Mouse (Mus musculus): ENCODE data around the gene Lix1l.
"Not testable (repeated sequence)": the region's sequence is repeated elsewhere in the genome, so short reads cannot be mapped to it uniquely, and the experiment has no call there.

Gene Lix1l

DNA sequence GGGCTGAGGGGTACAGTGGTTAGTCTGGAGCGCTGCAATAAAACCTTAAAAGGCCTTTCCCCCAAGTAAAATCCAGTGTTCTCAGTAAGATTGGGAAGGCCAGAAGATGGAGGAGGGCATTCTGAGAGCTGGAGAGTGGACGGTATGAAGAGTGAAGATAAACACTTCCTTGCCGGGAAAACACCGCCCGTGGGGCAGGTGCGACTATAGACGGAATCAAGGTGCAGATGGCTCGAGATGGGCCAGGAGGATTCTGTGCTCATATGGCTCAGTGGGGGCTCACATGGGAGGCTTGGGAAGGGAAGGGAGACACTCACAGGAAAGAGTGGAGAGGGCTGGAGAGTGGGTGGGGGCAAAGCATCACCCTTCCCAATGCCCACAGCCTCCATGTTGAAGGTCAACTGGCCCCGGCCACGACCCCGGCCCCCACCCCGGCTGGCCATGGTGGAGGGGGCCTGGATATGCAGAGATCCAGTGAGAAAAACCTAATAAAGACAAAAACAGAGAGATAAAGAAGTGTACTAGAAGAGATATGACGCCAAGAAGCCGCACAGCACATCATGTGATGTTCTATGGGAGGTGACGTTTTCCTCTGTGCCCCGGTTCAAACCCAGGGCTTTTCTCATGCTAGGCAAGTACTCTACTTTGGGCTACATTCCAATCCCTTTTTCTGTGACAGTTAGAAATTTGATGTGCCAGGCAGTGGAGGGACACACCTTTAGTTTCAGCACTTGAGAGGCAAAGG is 19.0 kb upstream of the Lix1l start:
- no peak for DNase-seq (ENCODE audit: low read depth, low spot score)

DNA sequence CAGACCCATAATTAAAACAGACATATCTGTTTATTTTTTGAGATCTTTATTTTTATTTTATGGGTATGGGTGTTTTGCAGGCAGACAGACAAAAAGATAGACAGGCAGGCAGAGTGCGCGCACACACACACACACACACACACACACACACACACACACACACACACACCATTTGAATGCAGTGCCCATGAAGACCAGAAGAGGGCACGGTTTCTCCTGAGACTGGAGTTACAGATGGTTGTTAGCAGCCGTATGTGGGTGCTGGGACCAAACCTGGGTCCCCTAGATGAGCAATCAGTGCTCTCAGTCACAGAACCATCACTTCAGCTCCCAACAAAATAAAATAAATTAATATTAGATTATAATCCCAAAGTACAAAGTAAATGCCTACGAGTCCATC is 17.6 kb upstream of the Lix1l start:
- no peak for DNase-seq (ENCODE audit: low read depth, low spot score)

DNA sequence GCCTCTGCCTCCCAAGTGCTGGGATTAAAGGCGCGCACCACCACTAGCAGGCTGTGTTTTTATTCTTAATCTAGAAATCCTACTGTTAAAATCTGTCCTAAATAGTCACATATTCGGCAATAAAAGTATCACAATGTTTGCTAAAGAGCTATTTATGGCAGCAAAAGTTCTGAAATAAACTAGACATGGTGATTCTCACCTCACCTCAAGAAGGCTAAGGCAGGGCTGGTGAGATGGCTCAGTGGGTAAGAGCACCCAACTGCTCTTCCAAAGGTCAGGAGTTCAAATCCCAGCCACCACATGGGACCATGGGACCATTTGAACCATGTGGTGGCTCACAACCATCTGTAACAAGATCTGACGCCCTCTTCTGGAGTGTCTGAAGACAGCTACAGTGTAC is 10.3 kb upstream of the Lix1l start:
- no peak for DNase-seq (ENCODE audit: low read depth, low spot score)

DNA sequence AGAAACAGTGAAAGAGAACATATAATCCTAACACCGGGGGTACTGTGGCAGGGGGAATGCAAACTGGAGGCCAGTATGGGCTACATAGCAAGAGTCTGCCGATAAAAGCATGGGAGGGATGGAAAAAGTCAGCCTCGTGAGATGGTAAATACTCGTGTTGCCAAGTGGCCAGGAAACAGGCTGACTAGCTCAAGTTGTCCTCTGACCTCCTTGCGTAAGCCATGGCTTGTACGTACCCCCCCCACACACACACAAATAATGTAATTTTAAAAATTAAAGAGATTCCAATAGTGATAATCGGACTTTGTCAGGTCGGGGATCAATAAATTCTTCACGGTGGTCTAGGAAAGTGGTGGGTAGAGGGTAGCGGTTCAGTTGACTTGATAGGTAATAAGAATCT is 7.6 kb upstream of the Lix1l start:
- peak; percentile 58 for DNase-seq (ENCODE audit: low read depth, low spot score)

DNA sequence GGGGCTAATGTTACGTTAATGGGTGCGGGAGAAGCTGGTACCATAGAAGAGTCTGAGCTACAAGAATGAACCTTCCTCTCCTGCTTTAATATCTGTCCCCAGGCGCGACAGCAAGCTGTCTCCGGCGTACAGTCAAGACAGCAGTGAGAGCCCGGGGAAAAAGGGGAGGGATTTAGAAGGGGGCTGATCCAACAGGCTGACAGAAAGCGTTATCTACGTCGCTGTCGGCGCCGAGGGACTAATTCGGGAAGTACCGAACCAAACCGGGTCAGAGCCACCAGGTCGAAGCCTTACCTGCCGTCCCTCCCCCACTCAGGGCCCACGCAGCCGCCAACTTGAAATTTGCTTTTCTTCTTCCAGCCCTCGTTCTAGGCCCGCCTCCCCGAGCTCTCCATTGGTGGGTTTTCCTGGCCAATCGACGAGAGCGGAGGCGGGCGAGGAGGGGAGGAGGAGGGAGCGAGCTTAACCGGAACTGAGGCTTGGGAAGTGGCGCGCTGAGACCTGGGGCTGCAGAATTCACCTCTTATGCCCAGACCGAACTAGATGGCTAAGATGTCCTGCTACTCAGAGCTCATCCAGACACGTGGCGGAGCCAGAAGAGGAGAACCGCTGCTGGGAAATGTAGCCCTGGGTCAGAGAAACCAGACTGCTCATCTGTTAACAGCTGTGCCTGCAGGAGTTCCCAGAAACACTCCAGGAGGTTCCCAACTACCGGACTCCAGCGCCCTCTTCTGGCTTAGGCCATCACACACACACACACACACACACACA is 7.0 kb upstream of the Lix1l start, which contains the start of gene Polr3gl:
Gene Polr3gl, minus strand, starts transcription at position 392 of the 771 bp plus-strand sequence.
- peak; percentile 94 for DNase-seq (ENCODE audit: low read depth, low spot score)

DNA sequence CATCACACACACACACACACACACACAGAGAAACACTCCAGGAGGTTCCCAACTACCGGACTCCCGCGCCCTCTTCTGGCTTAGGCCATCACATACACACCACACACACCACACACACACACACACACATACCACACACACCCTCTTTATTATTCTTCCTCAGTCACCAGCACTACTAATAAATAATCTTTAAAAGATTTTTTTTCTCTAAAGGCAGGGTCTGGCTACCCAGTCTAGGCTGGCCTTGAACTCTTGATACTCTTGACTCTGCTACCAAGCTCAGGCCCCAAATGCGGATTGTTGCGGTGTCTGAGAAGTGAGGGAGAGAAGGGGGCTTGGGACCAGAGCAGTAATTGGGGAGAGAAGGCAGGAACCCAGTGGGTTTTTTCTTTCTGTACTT is 6.1 kb upstream of the Lix1l start:
- no peak for DNase-seq (ENCODE audit: low read depth, low spot score)

DNA sequence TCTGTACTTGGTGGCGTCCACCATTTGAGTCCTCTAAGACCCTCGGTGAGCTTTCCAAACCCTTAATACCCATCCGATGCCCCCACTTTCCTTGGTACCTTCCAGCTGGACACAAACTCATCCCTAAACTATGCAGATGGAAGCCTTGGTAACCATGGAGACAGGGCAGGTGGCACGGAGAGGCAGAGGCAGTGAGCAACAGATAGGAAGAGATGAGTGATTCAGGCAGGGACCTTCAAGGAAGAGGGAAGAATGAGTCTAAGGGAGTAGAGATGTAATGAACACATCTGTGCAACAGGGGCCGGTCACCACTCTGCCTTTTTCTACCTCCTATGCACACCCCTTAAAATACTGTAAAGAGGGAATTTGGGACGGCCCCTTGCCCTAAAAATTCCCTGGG is 5.3 kb upstream of the Lix1l start:
- peak; percentile 52 for DNase-seq (ENCODE audit: low read depth, low spot score)

DNA sequence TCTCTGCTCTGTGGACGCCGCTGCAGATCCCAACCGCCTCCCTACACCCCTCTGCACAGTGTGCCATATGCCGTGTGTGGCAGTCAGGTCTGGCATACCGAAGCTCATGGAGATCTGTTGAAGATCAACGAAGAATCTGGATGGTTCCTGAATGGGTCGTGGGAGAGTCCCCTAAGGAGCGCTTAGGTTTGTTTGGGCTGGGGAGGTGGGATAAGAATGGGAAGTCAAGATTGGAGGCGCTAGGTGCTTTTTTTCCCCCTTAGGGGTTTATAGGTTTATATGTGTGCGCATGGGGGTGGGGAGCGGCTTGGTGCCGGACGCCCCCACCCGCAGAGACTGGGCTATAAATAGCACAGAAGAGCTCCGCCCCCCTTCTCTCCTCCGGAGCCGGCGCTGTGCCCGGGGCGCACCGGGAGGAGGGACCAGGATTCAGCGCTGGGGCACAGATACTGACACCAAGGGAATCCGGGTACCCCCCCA is 4.7 kb upstream of the Lix1l start, which contains the start of gene Ankrd34a:
Gene Ankrd34a, plus strand, starts transcription at position 409 of the 480 bp plus-strand sequence.
- DNase-seq (ENCODE audit: low read depth, low spot score), result peak; percentile 34

DNA sequence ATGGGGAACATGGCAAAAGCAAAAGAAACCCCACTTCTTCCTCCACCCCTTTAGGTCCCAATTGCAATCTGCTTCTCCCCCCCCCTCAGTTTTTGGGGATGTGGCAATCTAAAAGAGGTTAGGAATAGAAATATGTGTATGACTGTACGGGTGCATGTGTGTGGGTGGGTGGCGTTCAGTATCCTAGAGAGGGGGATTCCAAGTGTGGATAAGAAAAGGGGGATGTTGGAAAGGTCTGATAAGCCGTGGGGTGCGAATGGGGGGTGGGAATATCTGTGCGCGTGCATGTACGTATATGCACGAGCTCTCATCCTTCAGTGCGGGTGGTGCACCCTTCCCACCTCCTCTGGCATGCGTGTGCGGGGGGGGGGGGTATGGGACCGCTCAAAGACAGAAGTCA is 4.1 kb upstream of the Lix1l start:
- peak; percentile 27 for DNase-seq (ENCODE audit: low read depth, low spot score)

DNA sequence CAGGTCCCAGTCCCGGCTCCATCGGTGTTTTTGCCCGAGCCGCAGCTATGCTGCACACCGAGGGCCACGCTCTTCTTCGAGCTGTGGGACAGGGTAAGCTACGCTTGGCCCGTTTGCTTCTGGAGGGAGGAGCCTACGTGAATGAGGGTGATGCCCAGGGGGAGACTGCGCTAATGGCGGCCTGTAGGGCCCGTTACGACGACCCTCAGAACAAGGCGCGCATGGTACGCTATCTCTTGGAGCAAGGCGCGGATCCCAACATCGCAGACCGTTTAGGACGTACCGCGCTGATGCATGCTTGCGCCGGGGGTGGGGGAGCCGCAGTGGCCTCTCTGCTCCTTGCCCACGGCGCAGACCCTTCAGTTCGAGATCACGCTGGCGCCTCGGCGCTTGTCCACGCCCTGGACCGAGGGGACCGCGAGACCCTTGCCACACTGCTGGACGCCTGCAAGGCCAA is 3.5 kb upstream of the Lix1l start:
- DNase-seq (ENCODE audit: low read depth, low spot score), result peak; percentile 40

DNA sequence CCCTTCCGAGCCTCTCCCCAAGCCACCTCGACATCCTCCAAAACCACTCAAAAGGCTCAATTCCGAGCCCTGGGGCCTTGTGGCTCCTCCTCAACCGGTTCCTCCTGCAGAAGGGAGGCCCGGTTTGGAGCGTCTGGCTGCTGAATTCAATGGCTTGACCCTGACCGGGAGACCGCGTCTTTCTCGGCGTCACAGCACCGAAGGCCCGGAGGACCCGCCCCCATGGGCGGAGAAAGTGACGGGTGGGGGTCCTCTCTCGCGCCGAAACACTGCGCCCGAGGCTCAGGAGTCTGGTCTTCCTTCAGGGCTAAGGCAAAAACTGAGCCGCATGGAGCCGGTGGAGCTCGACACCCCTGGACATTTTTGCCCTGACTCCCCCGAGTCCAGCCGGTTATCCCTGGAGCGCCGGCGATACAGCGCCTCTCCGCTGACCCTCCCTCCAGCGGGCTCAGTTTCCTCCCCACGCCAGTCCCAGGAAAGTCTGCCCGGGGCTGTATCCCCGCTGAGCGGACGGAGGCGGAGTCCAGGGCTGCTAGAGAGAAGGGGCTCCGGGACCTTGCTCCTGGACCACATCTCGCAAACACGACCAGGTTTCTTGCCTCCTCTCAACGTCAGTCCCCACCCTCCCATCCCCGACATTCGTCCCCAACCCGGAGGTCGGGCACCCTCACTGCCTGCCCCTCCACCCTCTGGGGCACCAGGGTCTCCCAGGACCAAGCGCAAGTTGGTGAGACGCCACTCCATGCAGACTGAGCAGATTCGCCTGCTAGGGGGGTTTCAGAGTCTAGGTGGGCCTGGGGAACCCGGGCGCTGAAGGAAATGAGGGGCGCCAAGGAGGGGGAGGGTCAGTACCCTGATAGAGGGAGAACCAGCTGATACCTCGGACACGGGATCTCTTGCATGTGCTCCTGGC is 2.5 kb upstream of the Lix1l start:
- no peak for DNase-seq (ENCODE audit: low read depth, low spot score)

DNA sequence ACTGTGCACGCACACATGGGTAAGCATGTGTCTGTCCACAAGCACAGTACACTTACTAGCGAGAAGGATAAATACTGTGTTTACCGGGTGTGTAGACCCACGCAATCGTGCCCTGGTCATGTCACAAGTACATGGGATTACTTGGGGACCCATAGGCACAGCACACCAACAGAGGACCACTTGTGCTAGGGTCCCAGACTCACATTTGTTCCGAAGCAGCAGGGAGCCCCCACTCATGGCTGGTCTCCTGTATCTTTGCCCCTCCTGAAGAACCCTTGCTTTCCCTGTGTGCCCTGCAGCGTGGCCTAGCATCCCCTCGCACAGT is 1.9 kb upstream of the Lix1l start:
- DNase-seq (ENCODE audit: low read depth, low spot score), result no peak

DNA sequence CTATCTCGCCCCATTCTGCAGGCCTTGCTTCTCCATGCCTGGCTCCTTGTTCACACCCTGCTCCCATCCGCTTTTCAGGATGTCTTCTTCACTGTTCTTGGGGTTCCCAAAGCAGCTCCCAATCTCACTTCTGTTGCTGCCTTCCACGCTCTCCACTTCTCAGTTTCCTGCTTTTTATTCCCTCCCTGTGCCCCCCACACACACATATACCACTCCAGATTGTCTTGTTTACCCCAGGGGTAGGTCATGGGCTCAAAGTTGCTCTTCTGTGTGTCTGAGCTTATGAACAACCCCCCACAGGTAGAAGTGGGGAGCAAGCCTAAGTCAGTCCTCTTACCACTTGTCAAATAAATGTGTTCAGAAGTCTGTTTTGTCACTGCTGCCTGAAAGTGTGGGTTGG is 1.5 kb upstream of the Lix1l start:
- no peak for DNase-seq (ENCODE audit: low read depth, low spot score)

DNA sequence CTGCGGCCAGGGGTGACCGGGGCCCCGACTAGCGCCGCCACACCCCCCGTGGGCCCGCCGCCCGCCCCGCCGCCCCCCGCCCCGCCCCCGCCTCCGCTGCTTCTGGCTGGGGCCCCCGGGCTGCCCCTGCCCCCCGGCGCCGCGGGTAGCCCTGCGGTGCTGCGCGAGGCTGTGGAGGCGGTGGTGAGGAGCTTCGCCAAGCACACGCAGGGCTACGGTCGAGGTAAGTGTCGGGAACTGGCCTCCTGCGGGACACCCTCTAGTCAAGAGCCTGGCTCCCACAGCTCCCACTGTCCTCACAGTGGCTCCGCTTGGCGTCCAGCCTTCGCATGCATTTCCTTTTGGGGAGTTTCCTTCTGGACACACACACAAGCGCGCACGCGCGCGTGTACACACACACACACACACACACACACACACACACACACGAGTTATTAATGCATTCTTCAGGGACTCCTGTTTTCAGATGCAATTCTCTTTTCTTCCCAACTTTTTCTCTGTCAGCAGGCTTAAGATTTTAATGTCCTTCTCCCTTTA is 370 bp downstream of the Lix1l start:
- peak; percentile 87 for DNase-seq (ENCODE audit: low read depth, low spot score)

DNA sequence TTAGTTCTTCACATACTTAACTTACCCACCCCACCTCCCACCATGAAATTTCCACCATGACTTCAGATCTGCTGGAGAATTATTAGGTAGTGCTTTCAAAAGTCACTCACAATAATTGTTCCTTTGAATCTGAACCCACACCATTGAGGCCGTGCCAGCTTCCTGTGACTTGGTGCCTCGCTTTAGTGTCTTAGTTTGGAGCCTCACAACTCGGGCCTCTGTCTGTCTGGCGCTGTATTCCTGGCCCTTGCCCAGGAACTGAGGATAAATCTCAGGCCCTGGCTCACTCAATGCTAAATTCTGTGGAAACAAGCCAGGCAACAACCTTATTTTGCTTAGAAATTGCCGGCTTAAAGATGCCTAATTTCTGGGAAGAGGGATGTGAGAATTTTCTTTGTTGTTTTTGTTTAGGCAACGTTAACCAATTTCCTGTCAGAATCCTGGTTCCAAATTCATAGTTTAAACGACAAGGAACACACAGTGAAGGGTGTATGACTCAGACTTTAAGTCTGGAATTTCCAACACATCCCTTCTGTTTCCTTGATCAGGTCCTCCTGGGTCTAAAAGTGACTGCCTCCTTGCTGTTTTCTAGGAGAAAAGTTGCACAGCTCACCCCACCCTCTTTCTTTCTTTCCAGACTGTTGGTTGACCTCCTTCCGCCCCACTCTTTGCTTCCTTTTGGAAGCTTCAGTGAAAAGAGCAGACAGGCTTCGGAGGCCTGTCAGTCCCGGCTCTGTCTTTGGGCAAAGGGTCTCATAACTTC is 1.2 kb downstream of the Lix1l start:
- DNase-seq (ENCODE audit: low read depth, low spot score), result peak; percentile 70

DNA sequence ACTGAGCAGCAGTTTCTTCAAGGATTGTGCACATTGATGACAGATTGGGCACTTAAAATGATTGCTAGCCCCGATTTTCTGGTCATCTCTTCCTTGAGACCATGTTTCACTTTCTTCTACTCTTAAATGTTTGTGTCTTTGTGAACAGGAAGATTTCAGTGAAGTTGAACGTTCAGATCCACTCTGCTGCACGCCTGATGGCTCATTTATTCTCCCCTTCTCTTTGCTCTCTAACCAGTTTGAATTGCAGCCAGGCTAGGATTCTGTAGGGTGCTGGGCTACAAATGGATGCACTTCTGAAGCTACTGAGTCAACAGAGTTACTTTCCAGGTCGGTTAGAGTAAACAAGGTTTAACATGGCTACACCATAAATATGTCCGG is 1.7 kb downstream of the Lix1l start:
- DNase-seq (ENCODE audit: low read depth, low spot score), result no peak

DNA sequence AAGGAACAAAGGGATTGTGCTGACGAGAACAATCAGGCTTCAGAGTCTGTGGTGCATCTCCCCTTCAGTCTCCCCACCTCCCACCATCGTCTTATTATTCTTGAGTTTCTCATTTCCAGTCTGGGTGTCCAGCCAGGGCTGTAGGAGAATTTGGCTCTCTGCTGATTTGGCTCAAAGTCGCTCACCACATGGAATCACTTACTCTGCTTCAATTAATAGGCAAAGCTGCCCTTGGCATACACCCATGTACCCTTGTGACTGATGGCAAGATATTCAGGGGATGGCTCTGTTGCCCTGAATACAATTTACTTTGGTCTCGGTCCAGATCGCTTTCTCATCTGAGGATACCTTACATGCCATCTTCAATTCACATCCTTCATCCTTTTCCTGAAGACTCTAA is 2.4 kb downstream of the Lix1l start:
- peak; percentile 72 for DNase-seq (ENCODE audit: low read depth, low spot score)

DNA sequence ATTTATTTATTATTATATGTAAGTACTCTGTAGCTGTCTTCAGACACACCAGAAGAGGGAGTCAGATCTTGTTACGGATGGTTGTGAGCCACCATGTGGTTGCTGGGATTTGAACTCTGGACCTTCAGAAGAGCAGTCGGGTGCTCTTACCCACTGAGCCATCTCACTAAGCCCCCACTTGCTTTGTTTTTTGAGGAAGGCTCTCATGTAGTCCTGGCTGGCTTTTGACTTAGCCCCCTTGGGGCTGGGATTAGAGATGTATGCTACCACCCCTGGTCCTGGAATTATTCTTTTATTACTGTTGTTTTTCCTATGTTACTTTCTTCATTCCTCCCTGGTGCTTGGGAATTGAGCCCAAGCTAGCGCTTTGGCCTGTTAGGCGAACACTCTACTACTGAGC is 5.1 kb downstream of the Lix1l start:
- not testable (repeated sequence) for DNase-seq (ENCODE audit: low read depth, low spot score)

DNA sequence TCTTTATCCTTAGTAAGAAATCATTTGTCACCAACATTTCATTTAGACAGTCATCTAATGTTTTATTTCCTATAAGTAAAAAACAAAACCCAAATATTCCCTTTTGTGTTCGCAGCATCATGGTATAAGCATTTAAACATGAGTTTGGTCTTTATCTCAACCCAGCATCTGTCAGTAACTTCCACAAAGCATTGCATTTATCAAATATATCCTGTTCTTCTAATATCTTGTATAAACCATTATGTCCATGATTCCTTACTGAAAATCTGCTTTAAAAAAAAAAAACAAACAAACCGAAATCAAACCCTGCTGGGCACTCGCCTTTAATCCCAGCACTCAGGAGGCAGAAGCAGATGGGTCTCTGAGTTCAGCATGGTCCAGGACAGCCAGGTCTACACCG is 5.7 kb downstream of the Lix1l start:
- DNase-seq (ENCODE audit: low read depth, low spot score), result no peak

DNA sequence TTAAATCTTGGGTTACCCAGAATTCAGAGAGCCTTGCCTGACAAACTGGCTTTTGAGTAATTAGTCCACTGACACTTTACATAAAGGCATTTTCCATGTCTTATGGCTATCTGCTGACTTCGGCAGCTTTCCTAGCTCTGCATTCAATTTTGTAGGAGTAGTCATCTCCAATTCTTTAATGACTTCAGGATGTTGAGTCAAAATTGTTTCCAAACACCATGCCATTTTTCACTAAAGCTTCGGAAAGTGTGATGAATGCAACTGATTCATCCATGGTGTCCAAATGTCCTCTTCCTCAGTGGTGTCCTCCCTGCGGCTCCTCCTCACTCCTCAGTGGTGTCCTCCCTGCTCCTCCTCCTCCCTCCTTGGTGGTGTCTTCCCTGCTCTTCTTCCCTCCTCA is 17.0 kb downstream of the Lix1l start:
- DNase-seq (ENCODE audit: low read depth, low spot score), result no peak

DNA sequence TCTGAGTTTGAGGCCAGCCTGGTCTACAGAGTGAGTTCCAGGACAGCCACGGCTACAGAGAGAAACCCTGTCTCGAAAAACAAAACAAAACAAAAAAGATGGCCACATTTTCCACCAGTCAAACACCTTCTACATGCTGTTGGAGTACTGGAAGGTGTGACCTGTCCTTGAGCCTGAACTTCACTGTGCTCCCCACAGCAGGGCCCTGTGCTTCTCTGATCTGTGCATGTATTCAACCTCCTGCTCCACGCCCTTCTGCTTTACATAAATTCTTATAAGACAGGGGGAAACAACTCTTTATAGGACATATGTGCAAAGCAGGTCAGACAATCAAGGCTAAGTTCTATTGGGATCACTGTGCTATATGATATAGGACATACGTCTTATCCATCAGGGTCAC is 22.3 kb downstream of the Lix1l start:
- no peak for DNase-seq (ENCODE audit: low read depth, low spot score)
